ENCODE assay signal across 7 mouse cellular contexts in the genomic region with DNA sequence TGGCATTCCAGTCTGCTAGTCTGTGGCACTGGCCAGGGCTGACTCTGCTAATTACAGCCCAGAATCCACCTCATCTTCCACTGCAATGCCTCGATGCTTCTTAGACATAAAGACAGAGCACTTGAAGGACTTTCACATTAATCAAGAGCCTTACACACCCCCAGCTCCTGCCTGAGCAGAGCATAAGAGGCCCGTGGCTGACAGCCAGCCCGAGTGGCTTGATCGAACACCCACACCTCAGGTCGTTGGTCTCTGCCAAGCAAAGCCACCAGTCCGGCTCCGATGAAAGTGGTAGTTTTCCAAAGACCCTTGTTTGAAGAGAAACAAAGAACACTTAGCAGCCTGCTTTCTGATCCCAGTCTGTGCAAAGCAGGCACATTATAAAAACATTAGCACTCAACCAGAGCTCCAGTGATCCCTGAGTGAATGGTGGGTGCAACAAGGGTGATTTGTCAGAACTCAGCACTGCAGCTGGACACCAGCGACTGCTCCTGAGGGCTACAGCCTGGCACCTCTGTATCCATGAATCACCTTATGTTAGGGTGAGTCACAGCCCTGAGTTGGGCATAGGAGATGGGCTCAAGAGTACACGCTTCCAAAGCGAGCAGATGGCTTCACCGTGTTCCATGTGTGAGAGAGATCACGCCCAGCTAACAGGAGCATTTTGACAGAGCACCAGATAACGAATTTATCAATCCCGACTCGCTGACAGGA.
DNase-seq lines count a peak whose midpoint lies in the region; ATAC-seq and TF ChIP-seq lines count a peak whose summit lies in the region.

No protein-coding gene starts in this region.

- intact Hi-C loops in left cerebral cortex, adult 2 months (cut with DNase I) = no loop called here
- intact Hi-C loops in left cerebral cortex, postnatal 10 days (cut with DNase I) = no loop called here

- peak in 1 of 2 experiments; percentile 20 for DNase-seq in left cerebral cortex, adult 2 months (ENCODE audit: extremely low spot score in 1 of 2, low spot score in 2 of 2)
- no peak for DNase-seq in left cerebral cortex, postnatal 10 days (ENCODE audit: extremely low spot score in 1 of 2, low spot score in 2 of 2)
- peak; percentile 81 to 87 for DNase-seq in cerebellum, adult 18-20 months
- DNase-seq in forebrain, postnatal 0 days = peak; percentile 78
- DNase-seq in lung, postnatal 36 days = peak; percentile 7
- DNase-seq in urinary bladder, postnatal 4 days (ENCODE audit: low spot score in 2 of 2) = no peak

- H3K27me3 ChIP-seq in forebrain, postnatal 0 days (ENCODE audit: insufficient read depth, low read length) = no peaks in the 10 kb centered on the region
- H3K27me3 ChIP-seq in liver, embryonic 12.5 days (replicated peaks) = no peaks in the 10 kb centered on the region

- H3K27ac ChIP-seq in left cerebral cortex, adult 2 months = peak overlapping the region; percentile 64; the same call in 1 of the 2 replicates
- H3K27ac ChIP-seq in forebrain, postnatal 0 days (ENCODE audit: low read depth, low read length) = peak overlapping the region; percentile 75
- H3K27ac ChIP-seq in liver, embryonic 12.5 days = no peak overlapping the region

- 21% methylated on average over 15 of the region's 15 CpGs for WGBS in forebrain, postnatal 0 days
- 61% methylated on average over 15 of the region's 15 CpGs for WGBS in liver, embryonic 12.5 days (ENCODE audit: insufficient replicate concordance)

- peaks cover 5% of the 10 kb centered on the region; the same call in 1 of the 2 replicates for H3K4me1 ChIP-seq in forebrain, postnatal 0 days (ENCODE audit: insufficient read depth)
- H3K4me1 ChIP-seq in liver, embryonic 12.5 days = no peaks in the 10 kb centered on the region

- TF ChIP-seq CTCF in left cerebral cortex, adult 2 months (IDR thresholded peaks at IDR 0.05) = no peak
- TF ChIP-seq CTCF in forebrain, postnatal 0 days (IDR thresholded peaks at IDR 0.05; ENCODE audit: low read depth) = no peak

- no peaks in the 10 kb centered on the region for H3K36me3 ChIP-seq in forebrain, postnatal 0 days (ENCODE audit: insufficient read depth)
- no peaks in the 10 kb centered on the region for H3K36me3 ChIP-seq in liver, embryonic 12.5 days

- peak; percentile 90 for ATAC-seq in forebrain, postnatal 0 days
- no peak for ATAC-seq in liver, embryonic 12.5 days

- no peak overlapping the region for H3K4me2 ChIP-seq in forebrain, postnatal 0 days (ENCODE audit: low read depth)
- H3K4me2 ChIP-seq in liver, embryonic 12.5 days = no peak overlapping the region

- H3K4me3 ChIP-seq in left cerebral cortex, adult 2 months = no peak overlapping the region
- H3K4me3 ChIP-seq in forebrain, postnatal 0 days (ENCODE audit: low read depth, low read length) = no peak overlapping the region
- H3K4me3 ChIP-seq in liver, embryonic 12.5 days = no peak overlapping the region

- no peaks in the 10 kb centered on the region for H3K9me3 ChIP-seq in forebrain, postnatal 0 days (ENCODE audit: low read length)
- no peaks in the 10 kb centered on the region for H3K9me3 ChIP-seq in liver, embryonic 12.5 days (replicated peaks)

- H3K9ac ChIP-seq in forebrain, postnatal 0 days = no peak overlapping the region
- no peak overlapping the region for H3K9ac ChIP-seq in liver, embryonic 12.5 days

Comparison
In these comparisons a context has a peak if more than half of its experiments do, and no peak if none do; other contexts are left out.
1. DNase-seq: peak in cerebellum, adult 18-20 months (2 of 2), forebrain, postnatal 0 days (single experiment) and lung, postnatal 36 days (single experiment); none in left cerebral cortex, postnatal 10 days (0 of 2) and urinary bladder, postnatal 4 days (0 of 2).